Mouse (Mus musculus) CH12.LX (cell line): ENCODE measurements at regions not wholly inside any gene's neighbourhood (a gene's known extent, or its start where the extent isn't known, plus 50 kb on each side); places are given as distances from the start of the nearest gene placed in this dataset.

Experiments used
- CTCF ChIP-seq, 2 experiments: IDR thresholded peaks in 1 of 2; conservative IDR thresholded peaks in 1 of 2; 2 replicates each; pipeline ENCODE4 v1.5.1; 2011 to 2012; ENCODE audit warnings: low read depth in 2 of 2, low read length in 2 of 2, improper control_type of control experiment in 1 of 2, inconsistent platforms in 1 of 2, mild to moderate bottlenecking in 1 of 2, moderate library complexity in 1 of 2
- EP300 ChIP-seq: IDR thresholded peaks from 2 replicates; pipeline ENCODE4 v1.6.1; 2011; ENCODE audit warnings: low read length, improper control_type of control experiment
- MYC ChIP-seq: IDR thresholded peaks from 2 replicates; pipeline ENCODE4 v1.6.1; 2011; ENCODE audit warnings: low read depth, mild to moderate bottlenecking, improper control_type of control experiment, low read length
- POLR2A ChIP-seq: IDR thresholded peaks from 2 replicates; pipeline ENCODE4 v1.6.1; 2011; ENCODE audit warnings: low read depth, mild to moderate bottlenecking, improper control_type of control experiment, low read length
- RAD21 ChIP-seq: IDR thresholded peaks from 2 replicates; pipeline ENCODE4 v1.6.1; 2011; ENCODE audit warnings: low read depth, mild to moderate bottlenecking, low read length, improper control_type of control experiment, moderate library complexity
- UBTF ChIP-seq: IDR thresholded peaks from 2 replicates; pipeline ENCODE4 v1.6.1; 2012; ENCODE audit warnings: low read depth, mild to moderate bottlenecking, inconsistent platforms, low read length, improper control_type of control experiment, moderate library complexity

- TF ChIP-seq CTCF (conservative IDR thresholded peaks at IDR 0.05 in 1 of 2, IDR thresholded peaks at IDR 0.05 in 1 of 2; ENCODE audit: low read depth in 2 of 2, low read length in 2 of 2): no peak
- TF ChIP-seq POLR2A: no peak
- TF ChIP-seq UBTF: no peak
- no peak for TF ChIP-seq MYC
- TF ChIP-seq RAD21: no peak
- no peak for TF ChIP-seq EP300
Observed at GRCm38 (mm10) chr2:108686019-108686743, 594.4 kb upstream of the Kif18a start.
